Mouse (Mus musculus) hindbrain, embryonic 11.5 days (tissue): Measurements from ENCODE around the gene Etfa. TPM values are rescaled to one million over a fixed set of nuclear protein-coding genes. Genes with fewer than 3 reads are reported as not detected.
A peak's percentile ranks its signal among the peaks of the same experiment; 100 is the strongest.

Experiments used
- ATAC-seq: fragments of 200-750 bp; cut with Nextera tagmentation; 2 replicates; pipeline ENCODE4 v1.8.0; 2017; ENCODE audit warnings: mild to moderate bottlenecking, moderate TSS enrichment, moderate library complexity; ENCODE audit not compliant: low FRiP score
- DNase-seq: peaks from one replicate; pipeline ENCODE4 v3.0.0-alpha.2; 2015; ENCODE audit warnings: low spot score
- H3K27ac ChIP-seq: fragments of 300-500 bp; sonication (generic); 2 replicates; pipeline ENCODE4 v1.5.1; 2014; ENCODE audit warnings: mild to moderate bottlenecking, low read depth, low read length
- H3K27me3 ChIP-seq: fragments of 300-500 bp; sonication (generic); 2 replicates; pipeline ENCODE4 v1.6.1; 2014; ENCODE audit warnings: mild to moderate bottlenecking, low read length, moderate library complexity, mixed read lengths; ENCODE audit not compliant: control insufficient read depth, insufficient read depth
- H3K36me3 ChIP-seq: fragments of 300-500 bp; sonication (generic); 2 replicates; pipeline ENCODE4 v1.6.1; 2014; ENCODE audit warnings: mild to moderate bottlenecking, low read length, moderate library complexity, mixed read lengths; ENCODE audit not compliant: control insufficient read depth, insufficient read depth
- H3K4me1 ChIP-seq: fragments of 300-500 bp; sonication (generic); replicated peaks from 2 replicates; pipeline ENCODE4 v1.6.1; 2014; ENCODE audit warnings: low read length, mixed read lengths; ENCODE audit not compliant: control insufficient read depth, insufficient read depth
- H3K4me2 ChIP-seq: fragments of 300-500 bp; sonication (generic); replicated peaks from 2 replicates; pipeline ENCODE4 v1.6.1; 2014; ENCODE audit warnings: mild to moderate bottlenecking, low read depth, low read length
- H3K4me3 ChIP-seq: fragments of 300-500 bp; sonication (generic); 2 replicates; pipeline ENCODE4 v1.5.1; 2014; ENCODE audit warnings: low read depth, low read length
- H3K9ac ChIP-seq: fragments of 300-500 bp; sonication (generic); 2 replicates; pipeline ENCODE4 v1.6.1; 2014; ENCODE audit warnings: low read depth, low read length
- H3K9me3 ChIP-seq: fragments of 300-500 bp; sonication (generic); 2 replicates; pipeline ENCODE4 v1.6.1; 2016; ENCODE audit warnings: low read length; ENCODE audit not compliant: control insufficient read depth
- WGBS: fragments of 180-500 bp; shearing (Covaris S2); extraction: QIAGEN DNeasy Blood & Tissue Kit; methylation state at CpG from one replicate; pipeline ENCODE4 v1.1.7; 2014; 5-methylcytosine and 5-hydroxymethylcytosine counted together
- polyA plus RNA-seq: library from polyadenylated mRNA; unstranded; fragments of >200 nt; fragmentation: Nextera tagmentation; extraction: Ambion mirVana; gene quantifications from 2 replicates; pipeline ENCODE4 v1.2.1, GENCODE M21; 2014

Gene Etfa
- polyA plus RNA-seq, 1 experiment from 2014 or later, result 131 TPM

- Histone ChIP-seq H3K27ac (no peak within 1 kb of the TSS), H3K4me2 (no peak within 1 kb of the TSS), H3K36me3 (no peaks in the 10 kb centered on the region), H3K27me3 (peaks cover 60% of the 10 kb centered on the region), H3K9me3 (no peaks in the 10 kb centered on the region), H3K9ac (no peak within 1 kb of the TSS), H3K4me1 (peaks cover 5% of the 10 kb centered on the region; the same call in 1 of the 2 replicates), H3K4me3 (no peak within 1 kb of the TSS)
- ATAC-seq (no peak), DNase-seq (no peak)
- 8% methylated on average over 4 of the region's 4 CpGs for WGBS
Measured at GRCm38 (mm10) chr9:55538377-55538776, 26.3 kb upstream of the Etfa start, which contains the start of gene Isl2. Gene Isl2 (plus strand): TSS chr9:55538672.

- H3K9me3 ChIP-seq, result no peaks in the 10 kb centered on the region
- WGBS, result 26% methylated on average over 3 of the region's 3 CpGs
- no peaks in the 10 kb centered on the region for H3K4me1 ChIP-seq
- DNase-seq (peak; percentile 78), ATAC-seq (no peak)
- H3K4me3 ChIP-seq, result no peak overlapping the region
- H3K4me2 ChIP-seq, result no peak overlapping the region
- H3K9ac ChIP-seq, result no peak overlapping the region
- H3K27me3 ChIP-seq, result peaks cover 42% of the 10 kb centered on the region
- no peak overlapping the region for H3K27ac ChIP-seq
- no peaks in the 10 kb centered on the region for H3K36me3 ChIP-seq
Measured at GRCm38 (mm10) chr9:55535907-55536306, 23.9 kb upstream of the Etfa start.

DNA sequence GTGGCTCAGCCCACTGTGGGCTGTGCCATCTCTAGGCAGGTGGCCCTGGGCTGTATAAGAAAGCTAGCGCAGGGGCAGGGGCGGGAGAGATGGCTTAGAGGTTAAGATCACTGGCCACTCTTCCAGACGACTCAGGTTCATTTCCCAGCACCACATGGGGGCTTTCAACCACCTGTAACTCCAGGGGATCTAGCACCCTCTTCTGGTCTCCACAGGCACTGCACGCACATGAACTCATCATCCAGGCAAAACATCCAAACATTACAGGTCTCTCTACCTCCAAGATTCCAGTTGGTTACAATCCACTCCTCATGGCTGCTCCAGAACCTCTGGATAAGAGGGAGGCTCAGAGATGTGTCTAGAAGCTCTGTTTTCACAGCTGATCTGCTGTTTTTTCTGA, 13.7 kb upstream of the Etfa start:
- Histone ChIP-seq H3K36me3 (no peaks in the 10 kb centered on the region), H3K4me1 (no peaks in the 10 kb centered on the region), H3K9ac (no peak overlapping the region), H3K9me3 (no peaks in the 10 kb centered on the region), H3K27me3 (no peaks in the 10 kb centered on the region), H3K27ac (no peak overlapping the region), H3K4me2 (no peak overlapping the region), H3K4me3 (no peak overlapping the region)
- 34% methylated on average over 4 of the region's 4 CpGs for WGBS
- ATAC-seq (no peak), DNase-seq (no peak)

- Histone ChIP-seq H3K27ac (peak overlapping the region; percentile 74), H3K27me3 (0 out of 2 replicates have a peak, but pooled peaks cover 2% of the 10 kb centered on the region), H3K36me3 (no peaks in the 10 kb centered on the region), H3K9ac (peak overlapping the region; percentile 86), H3K4me2 (peak overlapping the region; percentile 89), H3K4me3 (peak overlapping the region; percentile 77), H3K4me1 (no peaks in the 10 kb centered on the region), H3K9me3 (no peaks in the 10 kb centered on the region)
- DNase-seq, result peak; percentile 66
- under 1% methylated on average over 27 of the region's 32 CpGs for WGBS
- ATAC-seq, result peak; percentile 82
Measured at GRCm38 (mm10) chr9:55511521-55511993, 486 bp downstream of the Etfa start.

DNA sequence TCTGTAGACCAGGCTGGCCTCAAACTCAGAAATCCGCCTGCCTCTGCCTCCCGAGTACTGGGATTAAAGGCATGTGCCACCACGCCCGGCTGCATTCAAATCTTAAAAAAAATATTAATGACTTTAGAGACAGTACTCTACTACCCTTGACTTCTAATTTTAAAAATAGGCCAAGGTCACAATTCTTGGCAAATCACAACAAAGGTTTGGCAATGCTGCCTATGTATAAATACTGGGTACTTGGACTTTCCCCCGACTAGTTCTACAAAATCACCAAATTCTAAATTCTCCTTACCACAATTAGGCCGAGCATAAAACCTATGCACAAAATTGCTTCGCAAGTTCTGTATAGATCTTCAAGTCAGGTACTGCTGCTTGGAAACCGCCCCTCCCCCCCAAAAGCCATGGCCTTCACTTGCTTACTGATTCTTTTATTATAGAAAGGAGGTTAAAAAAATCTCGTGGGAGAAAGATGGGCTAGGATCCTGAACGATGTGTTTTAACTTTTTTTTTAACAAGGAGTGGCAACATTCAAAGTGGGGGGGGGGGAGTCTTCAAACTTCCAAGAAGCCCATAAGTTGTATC, 1.3 kb downstream of the Etfa start:
- Histone ChIP-seq H3K4me3 (0 out of 2 replicates have a peak overlapping the region, but pooled peaks have one; percentile 77), H3K36me3 (no peaks in the 10 kb centered on the region), H3K4me2 (no peak overlapping the region), H3K27ac (no peak overlapping the region), H3K9me3 (no peaks in the 10 kb centered on the region), H3K4me1 (no peaks in the 10 kb centered on the region), H3K9ac (no peak overlapping the region), H3K27me3 (0 out of 2 replicates have a peak, but pooled peaks cover 2% of the 10 kb centered on the region)
- WGBS, result 81% methylated on average over 10 of the region's 10 CpGs
- ATAC-seq (no peak), DNase-seq (peak; percentile 6)

DNA sequence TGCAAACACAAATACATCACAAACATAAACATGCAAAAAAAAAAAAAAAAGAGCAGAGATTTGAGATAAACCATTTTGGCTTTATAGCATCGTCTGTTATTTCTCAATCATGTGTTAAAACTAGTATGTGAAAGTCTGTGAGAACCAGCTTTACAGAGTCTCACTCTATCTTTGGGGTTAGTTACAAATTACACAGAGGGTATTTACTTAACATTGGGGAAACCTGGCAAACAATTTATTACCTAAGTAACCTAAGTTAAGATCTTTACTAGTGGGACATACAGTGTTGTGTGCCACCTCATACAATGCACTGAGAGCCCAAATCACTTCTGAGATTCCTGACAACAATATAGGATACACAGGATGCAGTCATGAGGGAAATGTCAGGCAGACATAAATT, 2.3 kb downstream of the Etfa start:
- 88% methylated on average over 1 of the region's 1 CpGs for WGBS
- Histone ChIP-seq H3K36me3 (no peaks in the 10 kb centered on the region), H3K27ac (no peak overlapping the region), H3K4me3 (no peak overlapping the region), H3K27me3 (0 out of 2 replicates have a peak, but pooled peaks cover 2% of the 10 kb centered on the region), H3K9me3 (no peaks in the 10 kb centered on the region), H3K4me1 (no peaks in the 10 kb centered on the region), H3K9ac (no peak overlapping the region), H3K4me2 (no peak overlapping the region)
- no peak for DNase-seq
- ATAC-seq, result no peak

- Histone ChIP-seq H3K4me1 (no peaks in the 10 kb centered on the region), H3K27me3 (0 out of 2 replicates have a peak, but pooled peaks cover 2% of the 10 kb centered on the region), H3K9ac (no peak overlapping the region), H3K27ac (no peak overlapping the region), H3K4me3 (no peak overlapping the region), H3K4me2 (no peak overlapping the region), H3K36me3 (no peaks in the 10 kb centered on the region), H3K9me3 (no peaks in the 10 kb centered on the region)
- 57% methylated on average over 4 of the region's 4 CpGs for WGBS
- DNase-seq (no peak), ATAC-seq (no peak)
Measured at GRCm38 (mm10) chr9:55508701-55509100, 3.3 kb downstream of the Etfa start.

DNA sequence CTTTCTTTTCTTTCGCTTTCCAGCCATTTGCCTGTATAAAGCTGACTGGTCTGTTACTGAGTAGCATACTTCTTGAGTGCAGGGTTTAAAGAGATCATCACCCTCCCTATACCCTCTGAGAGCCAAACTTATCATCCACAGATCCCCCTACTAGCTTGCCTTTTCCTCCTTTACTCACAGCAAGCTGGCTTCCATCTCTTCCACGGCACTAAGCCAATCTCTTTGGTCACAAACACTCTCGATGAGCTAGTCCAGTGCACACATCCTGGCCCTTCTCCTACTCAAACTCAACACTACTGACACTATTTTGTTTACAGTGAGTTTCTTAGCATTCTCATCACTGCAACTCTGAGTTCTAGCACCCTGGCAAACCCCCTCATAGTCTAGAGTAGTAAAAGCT, 4.1 kb downstream of the Etfa start:
- DNase-seq (no peak), ATAC-seq (no peak)
- no peak overlapping the region for H3K4me3 ChIP-seq
- WGBS, result 87% methylated on average over 3 of the region's 3 CpGs
- no peak overlapping the region for H3K27ac ChIP-seq
- H3K4me2 ChIP-seq, result no peak overlapping the region
- H3K36me3 ChIP-seq, result no peaks in the 10 kb centered on the region
- H3K4me1 ChIP-seq, result no peaks in the 10 kb centered on the region
- no peak overlapping the region for H3K9ac ChIP-seq
- no peaks in the 10 kb centered on the region for H3K9me3 ChIP-seq
- H3K27me3 ChIP-seq, result 0 out of 2 replicates have a peak, but pooled peaks cover 2% of the 10 kb centered on the region

DNA sequence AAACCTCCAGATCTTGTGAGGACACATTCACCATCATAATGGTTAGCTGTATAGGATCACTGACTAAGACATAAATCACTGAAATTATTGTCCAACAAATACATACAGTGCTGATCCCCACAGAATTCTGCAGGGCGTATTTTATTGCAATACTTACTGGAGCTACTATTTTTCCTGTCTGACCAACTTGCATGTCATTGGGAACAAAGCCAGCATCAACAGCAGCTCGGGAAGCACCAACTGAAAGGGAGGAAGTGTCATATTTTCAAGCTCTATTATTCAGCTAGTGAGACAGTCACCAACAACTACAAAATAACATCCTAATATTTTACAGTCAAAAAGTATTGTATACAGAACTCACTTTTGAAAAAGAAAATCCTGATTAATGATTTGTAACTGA, 29.9 kb downstream of the Etfa start:
- no peak for ATAC-seq

More for the DNA sequence above, 29.9 kb downstream of the Etfa start:
- H3K9ac ChIP-seq, result no peak overlapping the region
- 75% methylated on average over 2 of the region's 2 CpGs for WGBS
- H3K4me1 ChIP-seq, result no peaks in the 10 kb centered on the region
- no peaks in the 10 kb centered on the region for H3K9me3 ChIP-seq
- H3K27me3 ChIP-seq, result no peaks in the 10 kb centered on the region
- H3K4me3 ChIP-seq, result no peak overlapping the region
- H3K4me2 ChIP-seq, result no peak overlapping the region
- no peaks in the 10 kb centered on the region for H3K36me3 ChIP-seq
- H3K27ac ChIP-seq, result no peak overlapping the region
- DNase-seq, result no peak
